Mouse (Mus musculus): Measurements from ENCODE around the gene Fkbp5. TPM values are rescaled to one million over a fixed set of nuclear protein-coding genes. Genes with fewer than 3 reads are reported as not detected.

Gene Fkbp5
- polyA plus RNA-seq, 1 experiment from 2014 or later: 16.2 TPM

- 6% methylated on average over 27 of the region's 28 CpGs for WGBS
- DNase-seq (ENCODE audit: low spot score) (peak; percentile 67), ATAC-seq (replicated peaks; ENCODE audit: low FRiP score, low read depth) (no peak)
- H3K4me2 ChIP-seq (ENCODE audit: low read length): peak overlapping the region; percentile 42
- 0 out of 2 replicates have a peak overlapping the region, but pooled peaks have one; percentile 9 for H3K4me3 ChIP-seq (replicated peaks; ENCODE audit: low read depth, low read length)
- H3K9me3 ChIP-seq (replicated peaks; ENCODE audit: low read length): no peaks in the 10 kb centered on the region
- no peaks in the 10 kb centered on the region for H3K27me3 ChIP-seq (ENCODE audit: insufficient read depth, low read length)
- no peak for TF ChIP-seq CTCF (IDR thresholded peaks at IDR 0.05; ENCODE audit: low read depth)
- H3K27ac ChIP-seq: no peak overlapping the region
- H3K36me3 ChIP-seq (ENCODE audit: insufficient read depth, low read length): no peaks in the 10 kb centered on the region
- H3K4me1 ChIP-seq (replicated peaks; ENCODE audit: insufficient read depth, low read length): peaks cover 36% of the 10 kb centered on the region
- peak overlapping the region; percentile 32; the same call in 1 of the 2 replicates for H3K9ac ChIP-seq (ENCODE audit: low read depth, low read length)
These were observed 6.6 kb downstream of the Fkbp5 start for GRCm38 (mm10) chr17:28510445-28511342.

GRCm38 (mm10) chr17:28507496-28507895, 9.8 kb downstream of the Fkbp5 start:
- H3K4me2 ChIP-seq (ENCODE audit: low read length): no peak overlapping the region
- DNase-seq (ENCODE audit: low spot score) (no peak), ATAC-seq (replicated peaks; ENCODE audit: low FRiP score, low read depth) (no peak)
- H3K4me1 ChIP-seq (replicated peaks; ENCODE audit: insufficient read depth, low read length): peaks cover 24% of the 10 kb centered on the region
- H3K4me3 ChIP-seq (replicated peaks; ENCODE audit: low read depth, low read length): no peak overlapping the region
- no peak for TF ChIP-seq CTCF (IDR thresholded peaks at IDR 0.05; ENCODE audit: low read depth)
- no peaks in the 10 kb centered on the region for H3K27me3 ChIP-seq (ENCODE audit: insufficient read depth, low read length)
- WGBS: 43% methylated on average over 5 of the region's 5 CpGs
- no peaks in the 10 kb centered on the region for H3K36me3 ChIP-seq (ENCODE audit: insufficient read depth, low read length)
- no peak overlapping the region for H3K27ac ChIP-seq
- H3K9me3 ChIP-seq (replicated peaks; ENCODE audit: low read length): no peaks in the 10 kb centered on the region
- H3K9ac ChIP-seq (ENCODE audit: low read depth, low read length): 0 out of 2 replicates have a peak overlapping the region, but pooled peaks have one; percentile 8

- 0 out of 2 replicates have a peak overlapping the region, but pooled peaks have one; percentile 8 for H3K9ac ChIP-seq (ENCODE audit: low read depth, low read length)
- H3K4me3 ChIP-seq (replicated peaks; ENCODE audit: low read depth, low read length): no peak overlapping the region
- ATAC-seq (replicated peaks; ENCODE audit: low FRiP score, low read depth) (no peak), DNase-seq (ENCODE audit: low spot score) (no peak)
- H3K27ac ChIP-seq: no peak overlapping the region
- 11% methylated on average over 5 of the region's 5 CpGs for WGBS
- peaks cover 19% of the 10 kb centered on the region for H3K4me1 ChIP-seq (replicated peaks; ENCODE audit: insufficient read depth, low read length)
- H3K4me2 ChIP-seq (ENCODE audit: low read length): no peak overlapping the region
- H3K36me3 ChIP-seq (ENCODE audit: insufficient read depth, low read length): no peaks in the 10 kb centered on the region
- TF ChIP-seq CTCF (IDR thresholded peaks at IDR 0.05; ENCODE audit: low read depth): no peak
- no peaks in the 10 kb centered on the region for H3K9me3 ChIP-seq (replicated peaks; ENCODE audit: low read length)
- no peaks in the 10 kb centered on the region for H3K27me3 ChIP-seq (ENCODE audit: insufficient read depth, low read length)
These were observed 10.4 kb downstream of the Fkbp5 start for GRCm38 (mm10) chr17:28506895-28507294.

- Histone ChIP-seq H3K4me2 (ENCODE audit: low read length) (no peak overlapping the region), H3K27me3 (ENCODE audit: insufficient read depth, low read length) (no peaks in the 10 kb centered on the region), H3K9me3 (replicated peaks; ENCODE audit: low read length) (no peaks in the 10 kb centered on the region), H3K36me3 (ENCODE audit: insufficient read depth, low read length) (no peaks in the 10 kb centered on the region), H3K27ac (no peak overlapping the region), H3K9ac (ENCODE audit: low read depth, low read length) (no peak overlapping the region), H3K4me3 (replicated peaks; ENCODE audit: low read depth, low read length) (no peak overlapping the region), H3K4me1 (replicated peaks; ENCODE audit: insufficient read depth, low read length) (peaks cover 14% of the 10 kb centered on the region)
- WGBS: 96% methylated on average over 4 of the region's 4 CpGs
- no peak for ATAC-seq (replicated peaks; ENCODE audit: low FRiP score, low read depth)
- TF ChIP-seq CTCF (IDR thresholded peaks at IDR 0.05; ENCODE audit: low read depth): no peak
- no peak for DNase-seq (ENCODE audit: low spot score)
These were observed 11.7 kb downstream of the Fkbp5 start for GRCm38 (mm10) chr17:28505591-28505990.

- H3K4me1 ChIP-seq (replicated peaks; ENCODE audit: insufficient read depth, low read length): 0 out of 2 replicates have a peak, but pooled peaks cover 11% of the 10 kb centered on the region
- H3K9me3 ChIP-seq (replicated peaks; ENCODE audit: low read length): no peaks in the 10 kb centered on the region
- H3K9ac ChIP-seq (ENCODE audit: low read depth, low read length): no peak overlapping the region
- no peak overlapping the region for H3K4me2 ChIP-seq (ENCODE audit: low read length)
- no peaks in the 10 kb centered on the region for H3K36me3 ChIP-seq (ENCODE audit: insufficient read depth, low read length)
- H3K4me3 ChIP-seq (replicated peaks; ENCODE audit: low read depth, low read length): no peak overlapping the region
- WGBS: 55% methylated on average over 6 of the region's 6 CpGs
- no peak for ATAC-seq (replicated peaks; ENCODE audit: low FRiP score, low read depth)
- DNase-seq (ENCODE audit: low spot score): no peak
- no peak overlapping the region for H3K27ac ChIP-seq
- no peaks in the 10 kb centered on the region for H3K27me3 ChIP-seq (ENCODE audit: insufficient read depth, low read length)
- TF ChIP-seq CTCF (IDR thresholded peaks at IDR 0.05; ENCODE audit: low read depth): no peak
These were observed 13.1 kb downstream of the Fkbp5 start for GRCm38 (mm10) chr17:28504182-28504581.

- Histone ChIP-seq H3K4me3 (replicated peaks; ENCODE audit: low read depth, low read length) (no peak overlapping the region), H3K36me3 (ENCODE audit: insufficient read depth, low read length) (no peaks in the 10 kb centered on the region), H3K9me3 (replicated peaks; ENCODE audit: low read length) (no peaks in the 10 kb centered on the region), H3K4me1 (replicated peaks; ENCODE audit: insufficient read depth, low read length) (0 out of 2 replicates have a peak, but pooled peaks cover 5% of the 10 kb centered on the region), H3K27me3 (ENCODE audit: insufficient read depth, low read length) (no peaks in the 10 kb centered on the region), H3K9ac (ENCODE audit: low read depth, low read length) (no peak overlapping the region), H3K4me2 (ENCODE audit: low read length) (no peak overlapping the region), H3K27ac (no peak overlapping the region)
- DNase-seq (ENCODE audit: low spot score): no peak
- ATAC-seq (replicated peaks; ENCODE audit: low FRiP score, low read depth): no peak; the same call in 1 of the 2 replicates
- 30% methylated on average over 7 of the region's 7 CpGs for WGBS
- no peak for TF ChIP-seq CTCF (IDR thresholded peaks at IDR 0.05; ENCODE audit: low read depth)
These were observed 15.0 kb downstream of the Fkbp5 start for GRCm38 (mm10) chr17:28502196-28502821.

All from kidney, postnatal 0 days (tissue).